Mouse (Mus musculus) adrenal gland, adult (tissue): ENCODE measurements around the gene Igdcc3.
A peak's percentile ranks its signal among the peaks of the same experiment; 100 is the strongest.
"Not testable (repeated sequence)": the region's sequence is repeated elsewhere in the genome, so short reads cannot be mapped to it uniquely, and the experiment has no call there.

Source experiments
- DNase-seq, 2 experiments: peaks; one replicate each; pipeline ENCODE4 v3.0.0; 2022 to 2023; ENCODE audit warnings: low spot score in 1 of 2; ENCODE audit not compliant: inconsistent age in 2 of 2

Igdcc3 gene

GRCm38 (mm10) chr9:65201381-65202164 lies 60.6 kb downstream of the Igdcc3 start:
- peak; percentile 86 to 96 for DNase-seq

- DNase-seq: no peak
Observed at GRCm38 (mm10) chr9:65202165-65202754, 61.3 kb downstream of the Igdcc3 start.

GRCm38 (mm10) chr9:65205049-65205815 lies 64.2 kb downstream of the Igdcc3 start:
- no peak for DNase-seq

DNA sequence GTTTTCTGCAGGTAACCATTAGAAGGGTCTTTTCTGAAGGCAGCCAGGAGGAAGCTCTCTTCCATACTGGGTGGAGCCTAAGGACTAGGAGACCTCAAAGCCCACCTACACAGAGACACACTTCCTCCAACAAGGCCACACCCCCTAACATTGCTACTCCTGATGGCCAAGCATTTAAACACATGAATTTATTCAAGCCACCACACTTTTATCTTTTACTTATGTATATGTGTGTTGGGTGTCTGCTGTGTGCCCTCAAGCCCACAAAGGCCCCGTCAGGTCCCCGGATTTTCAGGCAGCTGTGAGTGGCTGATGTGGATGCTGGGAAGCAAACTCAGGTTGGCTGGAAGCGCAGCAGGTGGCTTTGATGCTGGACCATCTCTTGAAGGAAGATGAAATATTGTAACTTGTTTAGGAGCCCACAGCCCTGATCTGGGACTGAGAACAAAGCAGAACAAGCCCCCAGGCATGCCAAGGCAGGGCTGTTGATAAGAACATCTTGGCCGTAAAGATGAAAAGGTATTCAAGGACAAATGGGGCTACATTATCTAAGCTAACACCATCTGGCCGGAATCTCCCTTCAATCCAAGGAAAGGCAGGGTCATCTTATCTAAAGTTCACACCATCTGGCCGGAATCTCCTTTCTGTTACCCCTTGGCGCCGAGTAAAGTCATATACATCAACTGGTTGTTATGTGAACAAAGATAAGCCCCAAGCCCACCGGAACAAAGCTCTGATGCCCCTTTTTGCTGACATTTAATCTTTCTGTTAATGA lies 66.2 kb downstream of the Igdcc3 start:
- DNase-seq: not testable (repeated sequence)

DNA sequence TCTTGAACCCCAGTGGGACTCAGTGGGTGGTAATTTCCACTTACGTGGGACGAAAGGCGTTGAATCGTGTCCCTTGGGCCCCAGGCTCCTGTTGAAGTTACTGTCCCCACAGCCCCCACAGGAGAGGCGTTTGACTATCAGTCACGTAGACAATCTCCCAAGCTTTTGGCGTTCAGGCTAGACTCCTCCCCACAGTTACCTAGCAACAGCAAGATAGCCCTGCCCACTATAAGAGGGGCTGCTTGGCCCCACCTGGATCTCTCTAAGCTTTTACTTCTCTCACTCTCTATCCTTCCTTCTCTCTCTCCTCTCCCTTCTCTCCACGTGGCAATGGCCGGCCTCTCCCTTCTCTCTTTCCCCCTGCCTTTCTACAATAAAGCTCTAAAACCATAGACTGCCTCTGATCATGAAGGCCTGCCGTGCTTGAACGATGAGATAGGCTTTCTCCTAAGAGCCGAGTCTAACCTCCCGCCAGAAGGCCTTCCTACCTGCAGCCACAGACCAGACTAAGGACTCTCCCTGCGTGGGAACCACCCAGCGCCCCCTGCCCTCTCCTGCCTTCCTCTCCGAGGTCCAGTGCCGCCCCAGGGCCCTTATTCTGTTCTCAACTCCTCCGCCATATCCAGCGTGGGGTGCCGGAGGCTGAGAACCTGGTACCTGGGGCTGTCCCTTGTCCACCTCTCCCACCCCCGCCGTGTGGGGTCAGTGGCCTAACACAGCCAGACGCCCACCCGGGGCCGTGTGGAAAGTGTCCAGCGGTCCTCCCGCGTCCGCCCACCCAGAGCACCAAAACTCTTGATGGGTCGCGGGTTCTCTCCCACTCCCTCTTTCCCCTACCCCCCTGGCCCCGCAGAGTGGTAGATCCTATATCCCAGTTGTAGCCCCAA lies 67.5 kb downstream of the Igdcc3 start:
- no peak for DNase-seq

GRCm38 (mm10) chr9:65211598-65211997 lies 70.6 kb downstream of the Igdcc3 start:
- no peak for DNase-seq

- peak in 1 of 2 experiments; percentile 63 for DNase-seq
Observed at GRCm38 (mm10) chr9:65214425-65214777, 73.4 kb downstream of the Igdcc3 start.

- DNase-seq: peak; percentile 93 to 98
Observed at GRCm38 (mm10) chr9:65214778-65215493, 73.9 kb downstream of the Igdcc3 start.

GRCm38 (mm10) chr9:65215494-65216126 lies 74.6 kb downstream of the Igdcc3 start:
- no peak for DNase-seq

DNA sequence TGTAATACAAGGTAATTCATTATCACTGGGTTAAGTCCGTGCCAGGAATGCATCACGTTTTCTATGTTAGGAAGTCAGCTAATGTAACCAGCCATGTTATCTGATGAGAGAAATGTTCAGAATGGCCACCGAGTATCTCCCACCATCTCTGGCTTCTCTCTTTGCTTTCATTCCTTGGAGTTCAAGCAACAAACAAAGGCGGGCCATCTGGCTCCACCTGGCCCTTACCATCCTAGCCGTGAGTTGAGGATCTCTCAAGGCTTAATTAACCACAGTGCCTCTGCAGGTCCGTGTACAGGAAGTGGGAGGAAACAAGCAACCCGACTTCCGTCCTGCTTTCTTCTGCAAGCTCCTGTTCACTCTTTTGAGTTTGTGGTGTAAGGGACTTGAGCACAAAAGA lies 76.0 kb downstream of the Igdcc3 start:
- DNase-seq: peak in 1 of 2 experiments; percentile 58

DNA sequence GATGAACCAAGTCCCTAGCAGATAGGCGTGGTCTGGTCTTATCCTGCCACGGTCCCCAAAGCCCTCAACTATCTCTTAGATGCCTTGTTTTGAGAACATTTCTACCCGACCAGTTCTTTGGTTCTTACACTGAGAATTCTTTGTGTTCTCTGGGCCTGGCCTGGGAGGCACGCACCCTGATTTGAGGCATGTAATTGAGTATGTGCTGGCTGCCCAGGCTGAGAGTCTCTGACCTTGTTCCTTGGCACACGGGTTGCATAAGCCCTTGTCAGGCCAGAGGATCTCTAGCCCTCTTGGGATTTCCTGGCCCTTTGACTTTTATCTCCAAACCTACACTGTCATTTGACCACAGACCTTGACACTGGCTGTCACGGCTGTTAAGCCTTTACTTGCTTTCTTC lies 76.7 kb downstream of the Igdcc3 start:
- peak; percentile 86 to 92 for DNase-seq

- peak in 1 of 2 experiments; percentile 51 for DNase-seq
Observed at GRCm38 (mm10) chr9:65218916-65219315, 77.9 kb downstream of the Igdcc3 start.

DNA sequence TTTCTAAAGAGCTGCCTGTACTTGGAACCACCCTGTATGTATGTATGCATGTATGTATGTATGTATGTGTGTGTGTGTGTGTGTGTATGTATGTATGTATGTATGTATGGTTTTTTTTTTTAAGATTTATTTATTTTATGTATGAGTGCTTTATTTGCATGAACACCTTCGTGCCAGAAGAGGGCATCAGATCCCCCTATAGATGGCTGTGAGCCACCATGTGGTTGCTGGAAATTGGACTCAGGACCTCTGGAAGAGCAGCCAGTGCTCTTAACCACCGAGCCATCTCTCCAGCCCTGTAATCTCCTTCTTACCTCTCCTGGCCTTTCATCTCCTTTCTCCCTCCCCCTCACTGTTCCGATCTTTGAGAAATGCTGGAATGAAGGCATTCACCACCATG lies 79.4 kb downstream of the Igdcc3 start:
- not testable (repeated sequence) for DNase-seq

GRCm38 (mm10) chr9:65223927-65224326 lies 82.9 kb downstream of the Igdcc3 start:
- DNase-seq: no peak

GRCm38 (mm10) chr9:65225795-65226194 lies 84.8 kb downstream of the Igdcc3 start:
- peak; percentile 56 to 85 for DNase-seq

DNA sequence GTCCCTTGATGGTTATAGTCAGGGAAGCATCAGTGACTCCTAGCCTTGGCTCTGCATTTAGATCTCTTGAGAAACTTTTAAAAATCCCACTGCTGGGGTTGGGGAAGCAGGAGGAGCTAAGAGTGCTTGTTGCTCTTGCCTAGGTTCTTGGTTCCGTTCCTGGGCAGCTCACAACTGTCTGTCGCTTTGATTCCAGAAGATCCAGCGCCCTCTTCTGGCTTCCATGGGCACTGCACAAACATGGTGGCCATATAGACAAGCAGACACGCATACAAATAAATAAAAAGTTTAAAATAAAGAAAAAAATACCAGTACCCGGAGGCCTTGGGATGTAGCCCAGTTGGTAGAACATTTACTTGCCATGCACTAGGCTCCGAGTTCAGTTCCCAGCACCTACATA lies 89.3 kb downstream of the Igdcc3 start:
- DNase-seq: no peak

DNA sequence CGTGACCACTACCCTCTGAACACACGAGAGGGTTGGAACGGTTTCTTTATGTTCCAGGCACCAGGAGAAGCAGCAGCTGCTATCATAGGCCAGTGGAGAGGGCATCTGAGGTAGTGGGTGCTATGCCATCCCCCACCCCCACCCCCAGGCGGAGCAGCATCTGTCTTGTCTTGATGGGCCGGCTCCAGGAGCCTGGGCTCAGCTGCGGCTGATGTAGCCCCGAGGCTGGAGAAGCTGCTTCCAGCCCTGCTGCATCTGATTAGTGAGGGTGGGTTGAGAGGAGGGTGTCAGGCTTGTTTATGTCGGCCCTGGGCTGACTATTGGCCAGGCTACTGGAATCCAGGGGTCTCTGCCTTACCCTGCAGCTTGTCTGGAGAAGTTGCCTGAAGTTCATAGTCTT lies 90.3 kb downstream of the Igdcc3 start:
- no peak for DNase-seq

DNA sequence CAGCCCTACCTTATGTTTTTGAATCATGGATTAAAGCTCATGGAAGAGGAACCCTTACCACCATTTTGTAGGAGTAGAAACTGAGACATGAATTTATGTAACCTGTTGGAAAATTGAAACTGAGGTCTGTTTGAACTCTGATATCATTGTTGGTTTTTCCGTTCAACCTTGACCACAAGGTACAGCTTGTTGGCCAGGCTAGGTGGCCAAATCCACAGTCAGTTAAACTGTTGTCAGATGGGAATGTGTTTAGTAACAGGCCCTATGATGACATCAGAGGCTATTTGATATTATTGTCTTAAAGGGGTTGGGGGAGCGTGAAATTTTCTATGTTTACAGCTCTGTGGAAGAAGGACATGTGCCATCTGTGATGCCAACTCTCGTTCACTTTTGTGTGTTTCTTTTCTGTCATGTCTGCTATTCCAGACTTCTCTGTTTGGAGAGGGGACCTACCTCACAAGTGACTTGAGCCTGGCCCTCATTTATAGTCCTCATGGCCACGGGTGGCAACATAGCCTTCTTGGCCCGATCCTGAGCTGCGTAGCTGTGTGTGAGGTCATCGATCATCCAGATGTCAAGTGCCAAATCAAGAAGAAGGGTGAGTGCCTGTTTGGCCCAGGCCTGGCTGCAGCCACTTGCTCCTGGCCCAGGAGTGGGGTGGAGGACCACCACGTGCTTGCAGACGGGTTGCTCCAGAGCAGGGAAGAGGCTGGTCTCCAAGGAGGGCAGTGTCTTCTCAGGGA lies 92.4 kb downstream of the Igdcc3 start:
- no peak for DNase-seq
